Mouse (Mus musculus) liver, embryonic 14.5 days (tissue): ENCODE results near the gene Stx2.

Source experiments
- CTCF ChIP-seq: IDR thresholded peaks from 2 replicates; pipeline ENCODE4 v1.5.1; 2016; ENCODE audit warnings: antibody characterized with exemption, low read depth, control low read depth
- EP300 ChIP-seq: IDR thresholded peaks from 2 replicates; pipeline ENCODE4 v1.6.1; 2016; ENCODE audit warnings: antibody characterized with exemption, low read depth

- no peak for TF ChIP-seq CTCF
- TF ChIP-seq EP300 = no peak
Observed at GRCm38 (mm10) chr5:128987141-128987954, 21.0 kb downstream of the Stx2 start.
